Mouse (Mus musculus) fat pad, adult 2 months (tissue): ENCODE data around the gene Rgmb.

Source experiments
- DNase-seq: peaks from one replicate; pipeline ENCODE4 v3.0.0-alpha.2; 2011; ENCODE audit warnings: low read depth, low spot score; ENCODE audit errors: extremely low read depth

The Rgmb gene

GRCm38 (mm10) chr17:15830766-15831644 lies at the start of gene Rgmb:
Rgmb (minus strand) TSS chr17:15831039.
- no peak for DNase-seq

- no peak for DNase-seq
Observed at GRCm38 (mm10) chr17:15874765-15875164, 43.9 kb upstream of the Rgmb start.

DNA sequence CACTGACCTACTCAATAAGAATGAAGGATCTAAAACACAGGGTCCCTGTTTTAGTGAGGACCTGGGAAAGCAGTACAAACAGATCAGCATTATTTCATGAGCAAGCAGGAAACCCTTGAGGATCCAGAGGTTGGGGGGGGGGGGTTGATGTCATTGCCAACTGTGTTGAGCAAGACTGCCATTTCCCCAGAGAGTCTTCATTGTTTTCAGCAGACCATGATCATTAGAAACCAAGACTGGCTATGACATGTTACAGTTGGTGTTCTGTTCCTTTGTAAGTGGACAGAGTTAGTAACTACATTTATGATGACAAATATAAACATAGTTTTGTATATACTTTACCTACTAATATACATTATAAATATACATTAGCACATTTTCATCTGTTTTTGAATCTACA lies 41.3 kb upstream of the Rgmb start:
- DNase-seq: no peak

DNA sequence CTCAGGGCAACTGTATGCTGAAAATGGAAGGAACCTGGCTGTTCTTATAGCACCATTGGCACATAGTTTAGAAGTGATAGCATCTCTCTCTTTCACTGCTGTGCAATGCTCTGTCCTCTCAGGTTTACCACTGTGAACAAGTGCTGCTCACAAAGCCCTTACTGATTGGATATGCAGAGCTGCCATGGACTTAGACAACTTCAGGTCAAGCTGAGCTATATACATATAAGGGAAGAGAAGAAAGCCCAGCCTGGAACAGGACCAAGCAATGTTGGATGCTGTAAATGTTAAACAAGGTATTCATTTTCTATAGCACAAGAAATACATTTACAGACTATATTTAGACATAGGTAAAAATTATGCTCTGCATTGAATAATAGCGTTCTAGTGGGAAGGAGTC lies 34.4 kb upstream of the Rgmb start:
- no peak for DNase-seq

- DNase-seq: no peak
Observed at GRCm38 (mm10) chr17:15862355-15862754, 31.5 kb upstream of the Rgmb start.

GRCm38 (mm10) chr17:15853121-15853520 lies 22.3 kb upstream of the Rgmb start:
- DNase-seq: no peak

DNA sequence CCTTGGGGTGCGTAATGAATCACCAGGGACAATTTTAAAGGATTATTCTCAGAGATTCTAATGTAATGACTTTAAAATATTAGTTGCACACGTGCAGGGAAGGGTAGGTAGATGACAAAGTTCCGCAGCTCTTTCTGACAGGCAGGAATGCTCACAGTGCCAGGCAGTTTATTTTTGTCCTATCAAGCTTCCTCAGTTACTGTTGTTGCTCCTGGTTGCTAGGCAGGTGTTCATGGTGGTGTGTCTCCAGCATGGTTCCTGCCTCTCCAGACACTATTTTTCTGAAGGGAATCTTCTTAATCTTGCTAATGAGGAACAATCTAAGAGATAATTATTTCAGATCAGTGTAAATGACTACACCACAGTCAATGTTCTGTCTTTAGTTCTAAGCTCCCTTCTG lies 19.7 kb upstream of the Rgmb start:
- DNase-seq: no peak

DNA sequence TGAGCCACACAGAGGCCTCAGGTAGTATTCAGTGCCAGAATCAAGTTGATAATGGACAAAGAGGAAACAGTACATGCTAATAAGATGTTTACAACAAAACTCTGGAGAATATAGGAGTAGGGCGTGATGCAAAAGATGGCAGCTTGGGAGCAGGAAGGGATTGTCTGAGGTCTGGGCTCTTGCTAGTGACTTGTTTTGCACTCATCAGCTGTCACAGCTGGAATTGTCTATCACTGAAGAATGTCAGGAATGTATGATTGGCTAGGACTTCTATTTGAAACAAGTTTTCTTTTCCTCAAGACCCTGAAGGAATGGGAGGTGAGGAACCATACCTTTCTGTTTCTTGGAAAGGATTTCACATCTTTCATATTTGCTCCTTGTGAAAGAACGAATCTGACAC lies 10.6 kb upstream of the Rgmb start:
- no peak for DNase-seq

DNA sequence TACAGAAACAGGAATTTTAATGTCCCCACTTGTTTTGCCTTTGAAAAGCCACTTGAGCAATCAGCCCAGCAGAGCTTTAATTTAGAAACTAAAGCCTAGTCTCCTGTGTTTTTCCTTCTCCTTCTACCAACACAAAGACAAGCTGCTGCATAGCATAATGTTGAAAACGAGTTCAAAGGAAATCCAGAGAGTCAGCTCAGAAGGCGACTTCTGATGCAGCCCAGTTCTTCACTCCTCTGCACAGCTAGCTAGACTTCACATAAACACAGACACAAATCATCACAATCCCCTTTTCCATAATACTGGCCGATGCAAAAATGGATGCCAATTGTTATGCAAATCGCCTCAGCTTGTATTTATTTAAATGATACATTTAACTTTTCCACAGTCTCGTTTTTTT lies 1.6 kb upstream of the Rgmb start:
- no peak for DNase-seq

DNA sequence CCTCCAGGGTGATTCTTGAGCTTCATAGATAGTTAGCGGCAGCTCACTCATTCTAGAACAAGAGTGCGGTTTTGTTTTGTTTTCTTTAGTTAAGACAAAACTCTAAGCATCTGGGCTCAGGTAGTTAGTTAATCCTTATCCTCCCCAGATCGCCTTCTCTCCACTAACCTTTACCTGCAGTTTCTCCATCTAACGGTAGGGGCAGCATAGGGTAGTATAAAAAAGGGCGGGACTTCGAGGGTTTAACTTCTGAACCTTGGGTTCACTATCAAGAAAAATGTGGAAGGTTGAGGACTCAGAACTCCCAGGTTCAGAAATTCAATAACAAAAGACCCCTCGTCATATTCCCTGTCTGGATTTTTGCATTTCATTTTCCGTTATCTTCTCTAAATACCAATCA lies 971 bp upstream of the Rgmb start:
- no peak for DNase-seq

- no peak for DNase-seq
Observed at GRCm38 (mm10) chr17:15830171-15830765, 571 bp downstream of the Rgmb start.

- DNase-seq: no peak
Observed at GRCm38 (mm10) chr17:15829198-15830170, 1.4 kb downstream of the Rgmb start.

DNA sequence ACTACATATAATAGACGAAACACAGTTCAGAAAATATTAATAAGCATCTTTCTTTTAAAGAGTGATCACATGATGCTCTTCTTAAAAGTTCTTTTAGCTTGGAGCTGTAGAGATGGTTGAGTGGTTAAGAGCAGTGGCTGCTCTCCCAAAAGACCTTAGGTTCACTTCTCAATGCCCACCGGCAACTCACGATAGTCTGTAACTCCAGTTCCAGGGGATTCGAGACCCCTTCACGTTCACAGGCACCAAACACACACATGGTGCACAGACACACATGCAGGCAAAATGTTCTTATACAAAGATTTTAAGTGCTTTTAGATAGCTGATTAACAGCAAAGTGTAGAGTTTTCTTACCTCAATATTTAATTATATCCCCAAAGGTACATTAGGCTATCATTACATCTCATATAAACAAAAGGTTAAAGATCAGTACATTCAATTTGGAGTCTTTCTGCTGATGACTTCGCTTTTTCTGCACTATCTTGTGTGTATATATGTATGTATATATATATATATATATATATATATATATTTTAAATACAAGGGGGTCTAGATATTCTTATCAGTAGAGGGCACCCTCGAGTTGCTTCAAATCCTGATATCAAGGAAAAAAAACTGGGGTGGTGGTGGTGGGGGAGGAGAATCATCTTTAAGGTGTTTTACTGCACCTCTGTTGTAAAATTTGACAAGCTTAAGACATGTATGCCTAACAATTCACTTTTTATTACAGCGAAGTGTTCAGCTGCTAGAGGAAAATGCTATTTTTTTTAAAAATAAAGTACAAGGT lies 2.5 kb downstream of the Rgmb start:
- no peak for DNase-seq

DNA sequence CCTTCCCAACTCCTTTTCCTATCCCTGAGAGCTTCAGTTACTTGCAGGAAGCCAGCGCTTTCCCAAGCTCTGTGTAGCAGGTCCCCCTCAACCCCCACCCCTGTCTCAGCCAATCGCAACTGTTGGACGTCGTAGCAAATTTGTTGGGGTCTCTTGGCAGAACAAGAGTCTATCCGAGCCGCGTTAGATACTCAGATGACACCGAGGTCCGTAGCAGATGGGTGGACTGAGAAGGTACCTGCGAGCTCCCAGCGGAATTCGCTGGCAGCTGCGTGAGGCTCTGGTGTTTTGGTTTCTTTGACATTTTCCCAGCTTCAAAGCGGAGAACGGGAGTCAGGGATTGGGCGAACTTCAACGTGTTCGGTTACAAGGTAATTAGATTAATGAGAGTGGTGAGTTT lies 3.9 kb downstream of the Rgmb start:
- no peak for DNase-seq

GRCm38 (mm10) chr17:15826444-15826909 lies 4.4 kb downstream of the Rgmb start:
- no peak for DNase-seq

DNA sequence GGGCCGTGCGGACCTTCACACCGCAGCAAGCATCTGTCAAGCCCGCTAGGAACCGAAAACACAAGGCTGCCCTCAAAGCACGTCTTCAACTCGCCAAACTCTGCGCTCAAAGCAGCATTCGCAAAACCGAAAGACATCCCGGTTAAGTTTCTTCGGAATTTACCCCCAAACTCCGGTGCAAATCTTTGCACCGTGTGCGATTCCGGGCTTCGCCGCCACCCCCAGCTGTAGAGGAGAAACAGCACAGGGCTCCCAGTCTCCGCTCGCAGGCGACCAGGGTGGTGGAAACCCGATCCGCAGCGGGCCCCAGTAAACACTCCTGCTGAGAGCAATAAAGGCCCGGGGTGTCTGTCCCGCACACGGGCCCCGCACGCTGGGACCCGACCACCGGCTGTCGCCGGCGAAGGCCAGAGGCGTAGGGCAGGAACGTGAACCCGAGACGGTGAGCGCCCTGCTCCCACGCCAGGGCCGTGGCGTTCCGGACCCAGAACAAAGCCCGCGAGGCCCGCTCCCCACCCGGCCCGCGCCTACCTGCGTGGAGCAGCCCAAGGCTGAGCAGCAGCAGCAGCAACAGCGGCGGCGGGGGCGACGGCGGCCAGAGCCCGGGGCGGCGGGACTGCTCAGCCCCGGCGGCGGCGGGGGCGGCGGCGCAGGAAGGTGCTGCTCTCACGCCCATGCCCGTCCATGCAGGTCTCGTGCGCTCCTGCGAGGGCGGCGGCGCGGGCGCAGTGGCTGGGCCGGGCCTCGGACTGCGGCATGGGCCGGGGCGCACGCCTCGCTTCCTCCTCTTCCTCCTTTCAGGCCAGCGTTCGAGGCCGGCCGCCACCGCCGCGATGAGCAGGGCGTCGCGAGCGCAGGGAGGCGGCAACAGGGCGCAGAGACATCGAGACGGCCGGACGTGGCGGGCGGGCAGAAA lies 5.1 kb downstream of the Rgmb start:
- no peak for DNase-seq

GRCm38 (mm10) chr17:15824854-15825253 lies 6.0 kb downstream of the Rgmb start:
- no peak for DNase-seq

GRCm38 (mm10) chr17:15824337-15824736 lies 6.5 kb downstream of the Rgmb start:
- DNase-seq: no peak

GRCm38 (mm10) chr17:15823838-15824237 lies 7.0 kb downstream of the Rgmb start:
- DNase-seq: no peak
